Mouse (Mus musculus): ENCODE results near the gene 4930558K02Rik.

The 4930558K02Rik gene

GRCm38 (mm10) chr1:161942082-161942481 is 37.4 kb downstream of the 4930558K02Rik start:
- no peak for DNase-seq

- no peak for DNase-seq
Measured at GRCm38 (mm10) chr1:161932286-161932685, 47.1 kb downstream of the 4930558K02Rik start.

- no peak for DNase-seq
Measured at GRCm38 (mm10) chr1:161931817-161932216, 47.6 kb downstream of the 4930558K02Rik start.

- no peak for DNase-seq
Measured at GRCm38 (mm10) chr1:161931313-161931712, 48.1 kb downstream of the 4930558K02Rik start.

- DNase-seq = no peak
Measured at GRCm38 (mm10) chr1:161927976-161928375, 51.5 kb downstream of the 4930558K02Rik start.

DNA sequence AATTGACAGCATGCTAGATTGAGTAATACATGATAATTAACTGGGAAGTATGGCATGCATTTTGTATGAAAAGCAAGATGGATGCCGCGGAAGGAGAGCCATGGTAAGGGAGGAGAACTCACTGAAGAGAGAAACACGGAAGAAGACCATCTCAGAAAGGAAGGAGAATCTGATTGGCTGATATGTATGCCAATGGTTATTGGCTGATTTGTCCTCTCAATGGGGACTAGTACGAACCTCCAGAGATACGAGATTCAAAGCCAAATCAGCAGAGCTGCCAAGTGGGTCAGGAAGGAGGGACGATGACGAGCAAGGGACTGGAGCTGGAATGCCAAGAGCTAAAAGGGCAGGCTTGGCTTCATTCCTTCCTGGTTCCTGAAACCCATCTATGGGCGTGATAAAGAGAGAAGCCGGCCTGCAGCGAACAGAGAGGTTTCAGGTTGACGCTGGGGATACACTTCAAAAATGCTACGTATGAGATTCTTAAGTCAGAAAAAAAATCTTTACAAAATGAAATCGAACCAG is 54.1 kb downstream of the 4930558K02Rik start:
- DNase-seq = peak; percentile 24

- no peak for DNase-seq
Measured at GRCm38 (mm10) chr1:161924321-161924720, 55.1 kb downstream of the 4930558K02Rik start.

- DNase-seq = no peak
Measured at GRCm38 (mm10) chr1:161921928-161922327, 57.5 kb downstream of the 4930558K02Rik start.

- no peak for DNase-seq
Measured at GRCm38 (mm10) chr1:161920475-161921454, 58.7 kb downstream of the 4930558K02Rik start.

- no peak for DNase-seq
Measured at GRCm38 (mm10) chr1:161919594-161919993, 59.8 kb downstream of the 4930558K02Rik start.

- DNase-seq = no peak
Measured at GRCm38 (mm10) chr1:161918682-161919372, 60.6 kb downstream of the 4930558K02Rik start.

GRCm38 (mm10) chr1:161917940-161918484 is 61.4 kb downstream of the 4930558K02Rik start:
- no peak for DNase-seq

DNA sequence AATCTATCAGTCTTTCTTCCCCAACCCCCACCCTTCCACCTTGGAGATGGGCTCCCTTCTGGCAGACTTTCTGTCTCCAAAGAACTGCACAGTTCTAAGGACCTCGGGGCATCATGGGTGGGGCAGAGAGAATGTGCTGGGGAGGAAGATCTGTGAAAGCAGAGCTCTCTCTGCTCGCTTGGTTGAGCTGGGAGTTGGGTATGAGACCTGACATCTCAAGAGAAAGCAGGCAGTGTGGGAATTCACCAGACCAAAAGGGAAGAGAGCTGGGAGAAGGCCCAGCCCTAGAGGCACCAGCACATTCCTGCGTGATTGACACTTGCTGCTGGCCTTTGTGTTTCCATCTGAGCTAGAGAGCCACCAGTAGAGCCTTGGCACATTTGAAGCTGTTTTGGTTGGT is 63.4 kb downstream of the 4930558K02Rik start:
- DNase-seq = no peak

GRCm38 (mm10) chr1:161913648-161913984 is 65.8 kb downstream of the 4930558K02Rik start:
- DNase-seq = peak; percentile 9

- DNase-seq = no peak
Measured at GRCm38 (mm10) chr1:161912940-161913647, 66.3 kb downstream of the 4930558K02Rik start.

- no peak for DNase-seq
Measured at GRCm38 (mm10) chr1:161909074-161909473, 70.4 kb downstream of the 4930558K02Rik start.

GRCm38 (mm10) chr1:161907795-161908457 is 71.5 kb downstream of the 4930558K02Rik start:
- DNase-seq = no peak

GRCm38 (mm10) chr1:161907111-161907510 is 72.3 kb downstream of the 4930558K02Rik start:
- no peak for DNase-seq

GRCm38 (mm10) chr1:161902692-161903452 is 76.6 kb downstream of the 4930558K02Rik start:
- no peak for DNase-seq

DNA sequence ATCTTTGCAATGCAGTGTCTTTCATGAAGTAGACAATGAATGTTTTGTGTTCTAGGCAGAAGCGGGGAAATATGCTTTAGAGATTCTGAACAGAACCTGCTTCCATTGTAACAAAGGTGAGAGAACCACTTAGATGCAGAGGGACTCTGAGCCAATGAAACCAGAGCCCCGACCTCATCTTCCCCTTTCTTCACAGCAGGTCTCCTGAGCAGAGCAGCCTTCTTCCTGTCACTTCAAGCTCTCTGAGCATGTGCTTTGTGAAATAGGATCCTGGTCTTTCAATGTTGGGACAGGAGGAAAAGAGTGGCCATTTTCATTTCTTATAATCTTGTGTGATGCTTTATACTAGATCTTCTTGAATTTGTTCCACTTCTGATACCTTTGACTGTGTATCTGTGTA is 79.3 kb downstream of the 4930558K02Rik start:
- DNase-seq = no peak

- DNase-seq = no peak
Measured at GRCm38 (mm10) chr1:161897235-161897634, 82.2 kb downstream of the 4930558K02Rik start.

Measured in lung, postnatal 14 days (tissue).